Mouse (Mus musculus) lung, postnatal 14 days (tissue): ENCODE measurements around the gene Fgd3.

Experiments used
- DNase-seq: peaks from one replicate; pipeline ENCODE4 v3.0.0; 2021

Gene Fgd3

GRCm38 (mm10) chr13:49341012-49341830, 21.1 kb upstream of the Fgd3 start, which contains the start of gene Bicd2:
Bicd2 (plus strand) TSS chr13:49341585.
- peak; percentile 95 for DNase-seq

GRCm38 (mm10) chr13:49338893-49339546, 18.9 kb upstream of the Fgd3 start:
- peak; percentile 75 for DNase-seq

GRCm38 (mm10) chr13:49335077-49335982, 15.2 kb upstream of the Fgd3 start:
- DNase-seq = no peak

GRCm38 (mm10) chr13:49333250-49333649, 13.1 kb upstream of the Fgd3 start:
- DNase-seq = no peak

- no peak for DNase-seq
Measured at GRCm38 (mm10) chr13:49328101-49328500, 8.0 kb upstream of the Fgd3 start.

GRCm38 (mm10) chr13:49326246-49327206, 6.4 kb upstream of the Fgd3 start:
- peak; percentile 69 for DNase-seq

- no peak for DNase-seq
Measured at GRCm38 (mm10) chr13:49324871-49325270, 4.8 kb upstream of the Fgd3 start.

- DNase-seq = no peak
Measured at GRCm38 (mm10) chr13:49322739-49323138, 2.6 kb upstream of the Fgd3 start.

- DNase-seq = no peak
Measured at GRCm38 (mm10) chr13:49322169-49322568, 2.1 kb upstream of the Fgd3 start.

GRCm38 (mm10) chr13:49321452-49321851, 1.3 kb upstream of the Fgd3 start:
- DNase-seq = no peak

GRCm38 (mm10) chr13:49320514-49320913, 403 bp upstream of the Fgd3 start:
- DNase-seq = no peak

- DNase-seq = no peak
Measured at GRCm38 (mm10) chr13:49317914-49318313, 2.2 kb downstream of the Fgd3 start.

GRCm38 (mm10) chr13:49317508-49317907, 2.6 kb downstream of the Fgd3 start:
- DNase-seq = no peak

GRCm38 (mm10) chr13:49316386-49317162, 3.5 kb downstream of the Fgd3 start:
- DNase-seq = no peak

- DNase-seq = no peak
Measured at GRCm38 (mm10) chr13:49311642-49312041, 8.5 kb downstream of the Fgd3 start.

- DNase-seq = no peak
Measured at GRCm38 (mm10) chr13:49309501-49309900, 10.6 kb downstream of the Fgd3 start.

- peak; percentile 40 for DNase-seq
Measured at GRCm38 (mm10) chr13:49308861-49309403, 11.2 kb downstream of the Fgd3 start.

GRCm38 (mm10) chr13:49308206-49308605, 11.9 kb downstream of the Fgd3 start:
- no peak for DNase-seq

- DNase-seq = peak; percentile 51
Measured at GRCm38 (mm10) chr13:49307311-49307969, 12.7 kb downstream of the Fgd3 start.

- DNase-seq = no peak
Measured at GRCm38 (mm10) chr13:49306771-49307310, 13.3 kb downstream of the Fgd3 start.
